Mouse (Mus musculus) cerebral cortex, adult 2 months (tissue): ENCODE measurements around the gene Pwwp2b.

Experiments used
- WGBS: fragments of 180-500 bp; shearing (Covaris S2); methylation state at CpG from one replicate; pipeline ENCODE4 v1.1.7; 2018; 5-methylcytosine and 5-hydroxymethylcytosine counted together

Pwwp2b gene

DNA sequence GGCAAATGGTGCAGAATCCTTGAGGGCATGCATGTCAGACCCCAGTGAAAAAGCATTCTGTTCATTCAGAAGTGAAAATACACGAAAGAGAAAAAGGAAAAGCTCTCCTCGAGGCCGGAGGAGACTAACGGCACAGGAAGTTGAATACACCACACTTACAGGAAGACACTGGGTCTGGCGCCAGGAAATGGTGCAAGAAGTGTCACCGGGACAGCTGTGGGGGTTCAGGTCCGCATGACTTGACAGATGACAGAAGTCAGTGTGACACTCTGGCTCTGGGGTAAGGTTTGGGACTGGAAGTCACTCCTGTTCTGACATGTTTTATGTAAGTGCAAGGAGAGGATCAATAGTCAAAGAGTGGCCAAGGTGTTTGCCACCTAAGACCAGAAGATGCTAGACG lies 23.6 kb upstream of the Pwwp2b start:
- whole genome bisulfite sequencing: 75% methylated on average over 8 of the region's 8 CpGs

DNA sequence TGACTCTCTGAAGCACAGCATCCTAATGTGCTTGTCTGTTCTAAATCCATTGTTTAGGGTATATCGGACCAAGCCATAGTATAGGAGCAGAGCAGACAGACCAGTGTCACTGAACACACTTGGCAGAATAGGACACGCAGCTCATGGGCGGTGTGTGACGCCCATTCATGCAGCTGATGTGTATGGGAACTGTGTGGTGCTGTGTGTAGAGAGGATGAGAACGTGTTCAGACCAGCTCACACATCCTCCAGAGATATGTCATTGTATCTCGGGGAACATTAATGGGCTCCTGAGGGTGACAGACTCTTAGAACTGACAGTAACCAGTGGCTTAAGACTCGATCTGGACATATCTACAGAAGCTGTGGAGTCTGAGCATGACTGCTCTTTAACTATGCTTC lies 21.9 kb upstream of the Pwwp2b start:
- 95% methylated on average over 7 of the region's 7 CpGs for whole genome bisulfite sequencing

DNA sequence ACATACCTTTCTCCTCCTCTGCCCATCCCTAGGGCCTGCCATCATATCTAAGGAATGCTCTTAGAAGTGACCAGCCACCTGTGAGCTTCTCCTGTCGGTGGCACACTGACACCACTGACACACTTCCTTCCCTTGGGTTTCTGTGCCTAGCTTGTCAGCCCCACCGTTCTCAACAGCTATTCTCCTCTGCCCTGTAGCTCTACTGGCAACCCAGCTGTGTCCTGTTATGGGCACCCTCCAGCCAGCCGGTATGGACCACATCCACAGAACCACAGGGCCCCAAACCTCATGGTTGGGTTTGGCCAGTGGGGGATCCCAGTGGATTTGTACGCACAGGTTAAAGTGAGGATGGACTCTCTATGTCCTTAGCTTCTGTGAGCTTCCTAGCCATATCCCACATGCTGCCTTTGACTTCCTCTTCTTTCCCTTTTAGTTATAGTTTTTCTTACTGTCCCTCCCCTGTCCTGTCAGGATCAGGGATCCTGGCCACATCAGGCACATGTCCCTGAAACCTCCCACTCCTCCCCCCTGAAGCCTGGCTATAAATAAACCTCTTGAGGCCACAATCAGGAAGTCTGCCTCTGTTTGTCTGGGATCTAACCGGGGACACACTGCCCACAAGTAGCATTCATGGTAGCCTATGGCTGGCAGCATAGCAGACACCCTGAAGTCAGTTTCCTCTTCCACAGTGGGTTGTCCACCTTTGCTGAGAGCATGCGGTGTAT lies 19.7 kb upstream of the Pwwp2b start:
- WGBS: 72% methylated on average over 6 of the region's 6 CpGs

DNA sequence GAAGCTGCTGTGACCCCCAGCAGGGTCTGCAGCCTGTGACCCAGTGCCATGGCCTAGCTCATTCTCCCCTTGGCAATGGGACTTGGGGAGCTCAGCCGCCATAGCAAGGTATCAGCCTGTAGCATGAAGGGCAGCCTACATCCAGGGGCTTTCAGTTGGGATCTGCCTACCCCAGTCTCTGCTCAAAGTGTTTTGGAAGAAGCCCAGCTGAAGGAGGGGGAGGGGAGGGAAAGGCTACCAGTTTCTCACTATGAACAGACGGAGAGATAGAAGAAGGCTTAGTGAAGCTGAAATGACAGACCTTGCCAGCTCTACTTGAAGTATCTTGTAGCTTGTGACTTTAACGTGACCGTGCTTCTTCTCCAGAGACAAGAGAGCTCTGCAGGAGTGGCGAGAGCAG lies 18.4 kb upstream of the Pwwp2b start:
- 83% methylated on average over 5 of the region's 5 CpGs for WGBS

DNA sequence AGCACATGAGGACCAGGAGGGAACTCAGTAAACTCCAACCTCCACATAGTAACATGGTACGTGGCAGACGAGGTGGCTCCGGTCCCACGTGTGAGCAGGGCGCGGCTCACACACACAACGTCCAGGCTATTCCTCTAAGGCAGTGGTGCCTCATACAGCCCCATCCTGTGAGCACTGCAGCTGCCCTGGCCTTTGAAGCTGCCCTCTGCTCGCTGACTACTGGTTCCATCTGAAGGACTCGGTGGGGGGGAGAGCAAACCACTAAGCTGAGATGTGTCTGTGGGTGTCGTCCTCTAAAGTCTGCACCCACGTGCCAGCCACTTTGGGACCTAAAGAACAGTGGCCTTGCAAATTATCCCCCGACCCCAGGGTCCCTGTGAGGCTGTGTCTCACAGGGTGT lies 18.0 kb upstream of the Pwwp2b start:
- 82% methylated on average over 12 of the region's 12 CpGs for WGBS

DNA sequence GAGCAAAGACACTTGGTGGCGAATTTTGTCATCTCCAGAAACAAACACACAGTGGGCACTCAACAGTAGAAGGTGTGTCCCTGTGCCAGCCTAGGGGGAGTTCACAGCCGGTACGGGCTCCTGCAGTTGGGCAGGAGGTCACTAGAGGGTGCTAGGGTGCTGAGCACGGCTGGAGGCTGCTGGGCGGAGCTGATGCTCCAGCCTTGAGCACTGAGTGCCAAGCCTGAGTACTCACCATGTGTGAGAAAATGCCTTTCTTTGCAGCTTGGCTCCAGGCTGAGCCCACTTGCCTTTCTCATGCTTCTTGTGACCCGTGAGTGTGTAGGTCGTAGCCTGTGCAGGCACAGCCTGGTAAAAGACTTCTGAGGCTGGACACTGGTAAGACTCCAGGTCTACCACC lies 14.6 kb upstream of the Pwwp2b start:
- WGBS: 3% methylated on average over 7 of the region's 7 CpGs

DNA sequence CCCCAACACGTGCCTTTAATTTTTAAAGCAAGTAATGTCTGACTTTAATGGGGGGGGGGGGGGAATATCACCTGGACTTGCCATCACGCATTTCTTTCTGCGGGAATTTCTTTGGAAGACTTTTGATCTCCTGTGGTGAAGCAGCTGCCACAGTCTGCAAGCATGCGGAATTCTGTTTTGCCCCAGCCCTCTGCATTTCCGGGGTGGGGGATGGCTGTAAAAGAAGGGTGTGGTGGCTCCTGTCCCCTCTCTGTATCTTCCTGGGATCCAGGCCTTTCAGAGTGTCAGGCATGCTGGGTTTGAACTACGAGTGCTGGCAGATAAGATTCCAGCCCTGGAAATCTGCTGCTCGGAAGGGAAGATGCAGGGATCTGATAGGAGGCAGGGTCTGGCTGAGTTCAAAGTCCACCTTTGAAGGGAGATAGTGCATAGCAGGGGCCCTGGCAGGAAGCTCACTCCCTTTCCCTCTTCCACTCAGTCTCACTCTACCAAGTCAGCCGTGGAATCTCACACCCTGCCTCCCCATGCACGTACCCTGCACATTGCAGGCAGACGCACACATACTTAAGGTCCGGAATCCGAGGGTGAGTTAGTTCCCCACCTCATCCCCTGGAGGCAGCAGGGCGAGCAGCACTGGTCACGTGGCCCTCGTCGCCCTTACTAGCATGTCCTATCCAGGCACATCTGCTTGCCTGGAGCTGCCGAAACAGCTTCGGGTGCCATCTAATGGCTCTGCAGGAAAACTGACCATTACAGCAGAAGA lies 13.7 kb upstream of the Pwwp2b start:
- 31% methylated on average over 18 of the region's 18 CpGs for WGBS

DNA sequence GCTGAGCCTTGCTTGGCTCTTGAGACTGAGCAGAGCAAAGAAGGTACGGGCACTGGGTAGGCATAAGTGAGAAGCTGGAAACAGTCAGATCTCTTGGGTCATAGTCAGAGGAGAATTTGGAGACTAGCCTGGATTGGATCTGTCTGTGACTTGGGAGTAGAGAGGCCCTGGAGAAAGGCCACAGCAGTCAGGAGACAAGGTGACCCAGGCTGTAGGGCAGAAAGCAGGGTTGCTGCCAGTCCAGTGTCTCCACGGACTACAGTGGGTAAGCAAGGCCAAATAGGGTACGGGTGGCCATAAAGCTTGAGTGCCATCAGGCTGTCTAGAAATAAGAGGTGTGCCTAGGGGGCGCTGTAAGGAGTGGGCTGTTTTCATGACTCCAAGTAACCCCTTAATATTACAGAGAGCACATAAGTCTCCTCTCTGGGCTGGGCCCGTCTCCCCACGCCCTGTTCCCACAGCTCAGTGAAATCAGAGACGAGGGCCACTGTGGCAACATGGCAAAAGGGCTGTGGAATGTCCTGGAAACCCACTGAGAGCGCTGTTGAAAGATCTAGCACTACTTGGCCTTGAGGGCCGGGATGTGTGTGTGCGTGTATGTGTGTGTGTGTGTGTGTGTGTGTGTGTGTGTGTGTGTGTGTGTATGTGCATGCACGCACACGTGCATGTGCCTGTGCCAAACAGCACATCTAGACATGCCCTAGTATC lies 12.5 kb upstream of the Pwwp2b start:
- 86% methylated on average over 12 of the region's 12 CpGs for WGBS

DNA sequence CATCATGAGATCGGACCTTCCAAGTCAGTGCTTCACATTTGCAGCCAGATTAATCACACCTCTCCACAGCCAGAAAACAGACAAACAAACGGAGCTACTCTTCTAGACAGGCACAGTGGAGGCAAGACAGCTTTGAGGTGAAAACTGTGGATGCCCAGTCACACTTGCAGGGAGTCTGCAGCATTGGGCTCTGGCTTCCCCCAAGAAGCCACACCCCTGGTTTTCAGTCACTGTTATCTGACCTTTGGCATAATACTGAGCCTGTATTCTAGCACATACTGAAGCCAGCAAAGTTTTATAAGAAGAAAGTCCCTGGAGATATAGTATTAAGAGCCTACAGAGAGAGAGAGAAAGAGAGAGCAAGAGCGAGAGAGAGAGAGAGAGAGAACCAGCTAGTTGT lies 8.8 kb upstream of the Pwwp2b start:
- WGBS: 76% methylated on average over 3 of the region's 3 CpGs

DNA sequence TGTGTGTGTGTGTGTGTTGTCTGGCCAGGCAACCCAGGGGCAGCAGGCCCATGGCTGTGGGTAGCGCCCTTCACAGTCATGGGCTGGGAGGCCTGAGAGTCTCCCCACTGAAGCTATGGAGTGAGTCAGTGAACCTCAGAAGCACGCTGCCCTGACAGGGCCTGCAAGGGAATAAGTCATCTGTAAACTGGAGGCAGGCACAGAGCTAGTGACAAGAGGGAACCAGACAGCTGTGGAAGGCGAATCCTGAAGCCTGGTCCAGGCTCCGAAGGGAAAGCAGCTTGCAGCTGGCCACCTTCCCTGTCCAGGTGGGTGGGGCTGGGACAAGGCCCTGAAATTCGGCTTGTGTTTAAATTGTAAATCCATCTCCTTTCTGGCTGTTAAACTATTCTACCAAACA lies 2.2 kb upstream of the Pwwp2b start:
- 63% methylated on average over 5 of the region's 5 CpGs for WGBS

DNA sequence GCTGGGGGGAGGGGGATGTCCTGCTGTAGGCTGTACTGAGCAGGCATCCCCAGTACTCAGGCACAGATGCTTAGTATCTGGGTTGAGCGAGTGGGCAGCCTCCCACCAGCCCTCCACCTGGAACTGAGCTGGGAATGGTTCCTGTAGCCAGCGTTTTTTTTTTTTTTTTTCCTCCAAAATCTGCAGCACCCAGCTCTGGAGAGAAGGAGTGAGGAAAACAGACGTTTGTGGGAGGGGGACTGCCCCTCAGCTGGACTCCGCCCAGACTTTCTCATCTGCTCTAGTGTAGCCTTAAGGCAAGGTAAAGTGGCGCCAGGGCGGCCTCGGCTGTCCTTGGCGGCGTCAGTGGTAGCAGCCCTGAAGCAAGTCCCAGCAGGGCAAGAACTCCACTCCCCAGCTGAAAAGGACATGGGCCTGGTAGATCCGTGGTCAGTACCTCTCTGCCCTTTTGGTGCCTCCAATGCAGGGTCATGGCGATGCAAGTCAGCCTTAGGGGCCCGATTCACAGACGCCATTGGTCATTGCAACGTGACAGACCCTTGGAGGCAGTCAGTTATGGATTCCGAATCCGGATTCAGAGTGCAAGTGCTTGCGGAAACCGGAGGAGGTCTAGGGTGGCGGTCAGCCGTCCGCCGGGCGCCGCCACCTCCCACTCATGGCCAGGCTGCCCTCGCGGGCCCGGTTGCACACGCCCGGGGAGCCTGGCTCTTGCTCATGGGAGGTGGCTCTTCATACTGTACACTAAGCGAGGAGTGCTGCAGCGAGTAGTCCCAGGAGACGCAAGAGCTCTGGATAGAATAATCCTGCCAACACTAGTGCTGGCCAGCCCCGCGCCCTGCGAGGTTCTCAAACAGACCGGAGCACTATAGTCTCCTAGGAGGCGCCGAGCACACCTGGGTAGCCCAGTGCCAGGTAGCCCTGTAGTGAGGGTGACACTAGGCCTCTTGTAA lies 1.1 kb upstream of the Pwwp2b start:
- WGBS: 12% methylated on average over 38 of the region's 38 CpGs

DNA sequence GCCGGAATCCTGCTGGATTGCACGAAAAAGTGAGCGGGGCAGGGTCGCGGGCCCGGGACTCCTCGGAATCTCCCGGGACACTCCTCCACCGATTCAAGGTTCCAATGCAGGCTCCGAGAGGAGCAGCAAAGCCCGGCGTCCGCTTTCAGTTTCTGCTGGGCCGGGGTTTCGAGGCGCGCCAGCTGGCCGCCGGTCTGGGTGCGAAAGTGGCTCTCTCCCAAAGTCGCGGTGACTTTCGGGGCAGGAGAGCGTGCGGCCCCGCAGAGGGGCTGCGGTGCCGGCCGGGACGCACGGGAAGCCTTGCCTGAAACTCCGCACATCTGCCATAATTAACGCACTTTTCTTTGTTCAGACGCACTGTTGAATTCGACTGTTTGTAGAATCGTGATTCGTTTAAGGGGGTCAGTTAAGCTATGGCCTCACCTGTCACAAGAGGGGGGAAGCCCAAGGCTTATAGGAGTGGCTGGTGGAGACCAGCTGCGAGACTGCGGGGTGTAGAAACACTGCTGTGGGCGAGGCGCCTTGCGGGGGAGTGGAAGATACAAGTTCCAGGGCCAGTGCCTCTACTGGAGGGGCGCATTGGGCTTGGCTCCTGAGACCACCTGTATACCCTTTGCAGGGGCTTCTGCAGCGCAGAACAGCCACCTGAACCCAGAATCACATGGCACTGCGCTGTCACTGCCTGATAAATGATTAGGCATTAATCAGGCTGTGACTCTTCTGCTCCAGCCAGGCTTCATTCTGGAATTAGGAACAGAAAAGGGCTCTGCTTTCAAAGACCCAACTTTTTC lies 528 bp downstream of the Pwwp2b start:
- WGBS: 5% methylated on average over 45 of the region's 45 CpGs

DNA sequence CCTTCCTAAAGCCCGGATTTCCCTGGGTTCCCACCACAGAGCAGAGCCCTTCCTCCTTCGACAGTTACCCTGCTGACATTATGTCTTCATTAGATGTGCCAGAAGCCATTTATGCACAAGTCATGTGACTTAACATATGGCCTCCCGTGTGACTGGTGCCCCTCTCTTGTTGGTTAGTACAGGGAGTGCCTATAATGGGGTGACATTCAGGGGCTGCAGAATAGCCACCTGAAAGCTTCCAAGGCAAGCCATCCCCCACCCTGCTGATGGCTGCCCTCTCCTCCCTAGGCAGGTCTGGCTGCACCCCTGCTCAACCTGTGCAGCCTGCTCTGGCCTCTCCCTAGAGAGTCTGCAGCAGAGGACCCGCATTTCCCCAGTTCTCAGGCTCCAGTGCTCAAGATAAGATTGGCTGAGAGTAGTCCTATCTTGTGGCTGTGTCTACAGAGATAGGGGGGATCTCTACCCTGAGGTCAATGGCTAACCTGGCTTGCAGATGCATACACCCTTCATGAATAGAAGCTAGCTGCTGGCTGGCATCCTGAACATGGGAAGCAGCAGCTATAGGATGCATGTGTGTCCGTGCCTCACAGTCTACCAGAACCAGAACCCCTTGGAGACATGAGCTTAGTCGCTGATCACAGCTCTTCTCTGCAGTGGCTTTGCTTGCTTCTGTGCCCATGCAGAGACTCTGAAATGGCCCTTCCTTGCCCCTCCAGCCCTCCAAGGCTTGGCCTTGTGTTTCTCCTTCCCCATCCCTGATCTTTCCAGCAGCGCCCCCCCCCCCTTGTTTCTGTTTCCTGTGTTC lies 1.3 kb downstream of the Pwwp2b start:
- WGBS: 47% methylated on average over 7 of the region's 7 CpGs

DNA sequence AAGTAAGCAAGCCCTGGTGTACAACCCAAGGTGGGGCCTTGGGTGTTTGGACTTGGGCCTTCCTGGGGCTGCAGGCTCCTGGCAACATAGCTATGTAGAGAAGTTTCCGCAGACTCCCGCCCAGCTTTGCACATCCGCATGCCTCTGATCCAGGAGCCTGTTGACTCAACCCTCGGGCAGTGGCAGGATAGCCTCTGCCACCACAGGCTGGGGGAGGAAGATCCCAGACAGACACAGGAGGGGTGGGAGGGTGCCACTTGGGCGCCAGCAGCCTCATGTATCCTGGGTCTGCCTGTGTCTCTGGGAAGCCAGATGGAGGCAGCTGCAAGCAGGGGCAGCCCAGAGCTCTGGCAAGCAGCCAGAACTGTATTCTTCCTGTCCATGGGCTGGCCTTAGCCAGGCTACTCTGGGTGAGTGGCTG lies 3.6 kb downstream of the Pwwp2b start:
- WGBS: 54% methylated on average over 5 of the region's 5 CpGs

DNA sequence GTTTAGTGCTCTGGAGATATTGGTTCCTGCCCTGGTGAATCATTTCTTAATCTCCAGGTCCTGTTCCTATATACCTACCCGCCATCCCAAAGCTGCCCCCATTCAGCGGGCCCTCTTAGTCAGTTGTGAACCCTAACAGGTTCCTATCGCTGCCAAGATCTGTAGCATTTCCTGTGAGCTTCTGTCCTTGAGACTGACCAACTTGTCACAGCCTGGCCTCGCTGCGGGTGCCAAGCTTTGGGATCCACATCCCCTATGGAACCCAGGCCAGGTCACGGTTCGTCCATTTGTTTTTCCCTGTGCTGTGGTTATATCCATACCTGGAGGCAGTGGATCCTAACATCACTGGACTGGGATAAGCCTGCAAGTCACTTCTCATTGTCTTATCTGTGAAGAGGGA lies 4.3 kb downstream of the Pwwp2b start:
- WGBS: 89% methylated on average over 7 of the region's 7 CpGs

DNA sequence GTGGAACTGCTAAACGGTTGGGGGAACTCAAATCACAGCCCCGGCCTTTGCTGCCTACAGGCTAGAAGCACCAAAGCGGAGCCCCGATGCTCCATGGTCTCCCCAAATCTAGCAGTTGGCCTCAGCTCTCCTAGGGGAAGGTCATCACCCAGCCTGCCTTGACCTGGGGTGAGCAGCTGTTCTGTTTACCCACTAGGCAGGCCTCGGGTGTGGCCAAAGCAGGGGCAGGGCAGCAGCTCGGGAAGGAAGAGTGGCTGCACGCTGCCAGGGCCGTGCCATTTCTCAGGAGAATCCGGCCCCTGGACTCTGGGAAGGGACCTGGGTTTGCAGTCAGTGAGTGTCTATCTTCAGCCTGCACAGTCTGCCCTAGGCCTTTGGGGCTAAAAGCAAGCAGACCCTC lies 4.7 kb downstream of the Pwwp2b start:
- WGBS: 86% methylated on average over 9 of the region's 9 CpGs

DNA sequence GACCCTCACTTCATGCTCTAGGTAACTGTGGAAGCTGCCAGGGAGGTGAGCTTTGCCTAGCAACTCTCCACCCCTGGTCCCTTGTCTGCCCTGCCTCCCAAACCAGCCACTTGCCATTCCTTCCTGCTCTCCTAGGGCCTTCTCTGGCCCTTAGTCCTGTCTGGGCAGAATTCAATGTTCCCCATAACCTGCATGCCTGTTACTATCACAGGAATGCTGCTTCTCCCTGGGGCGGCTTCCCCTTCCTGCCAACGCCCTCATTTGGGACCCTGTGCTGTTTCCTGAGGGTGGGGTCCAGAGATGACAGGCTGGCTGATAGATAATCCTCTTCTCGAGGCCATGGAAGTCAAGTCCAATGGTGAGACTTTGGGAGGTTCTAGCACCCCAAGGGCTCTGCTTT lies 5.2 kb downstream of the Pwwp2b start:
- 82% methylated on average over 3 of the region's 3 CpGs for WGBS

DNA sequence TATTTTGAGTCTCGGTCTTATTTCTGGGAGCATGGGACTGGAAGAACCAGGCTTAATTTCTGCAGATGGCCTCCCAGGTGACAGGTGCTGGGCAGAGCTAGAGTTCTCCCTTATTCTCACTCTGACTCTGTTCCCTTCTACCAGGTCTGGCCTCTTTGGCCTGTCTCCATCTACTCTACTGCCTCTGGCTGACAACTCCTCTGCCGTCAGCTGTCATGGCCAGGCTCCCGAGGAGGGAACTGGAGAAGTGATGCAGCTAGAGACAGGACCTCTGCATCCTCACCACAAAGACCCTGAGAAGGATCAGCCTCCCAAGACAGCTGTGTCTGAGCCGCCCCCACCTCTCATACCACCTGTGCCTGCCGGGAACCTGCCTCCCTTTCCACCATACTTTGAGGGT lies 6.3 kb downstream of the Pwwp2b start:
- WGBS: 75% methylated on average over 5 of the region's 5 CpGs

DNA sequence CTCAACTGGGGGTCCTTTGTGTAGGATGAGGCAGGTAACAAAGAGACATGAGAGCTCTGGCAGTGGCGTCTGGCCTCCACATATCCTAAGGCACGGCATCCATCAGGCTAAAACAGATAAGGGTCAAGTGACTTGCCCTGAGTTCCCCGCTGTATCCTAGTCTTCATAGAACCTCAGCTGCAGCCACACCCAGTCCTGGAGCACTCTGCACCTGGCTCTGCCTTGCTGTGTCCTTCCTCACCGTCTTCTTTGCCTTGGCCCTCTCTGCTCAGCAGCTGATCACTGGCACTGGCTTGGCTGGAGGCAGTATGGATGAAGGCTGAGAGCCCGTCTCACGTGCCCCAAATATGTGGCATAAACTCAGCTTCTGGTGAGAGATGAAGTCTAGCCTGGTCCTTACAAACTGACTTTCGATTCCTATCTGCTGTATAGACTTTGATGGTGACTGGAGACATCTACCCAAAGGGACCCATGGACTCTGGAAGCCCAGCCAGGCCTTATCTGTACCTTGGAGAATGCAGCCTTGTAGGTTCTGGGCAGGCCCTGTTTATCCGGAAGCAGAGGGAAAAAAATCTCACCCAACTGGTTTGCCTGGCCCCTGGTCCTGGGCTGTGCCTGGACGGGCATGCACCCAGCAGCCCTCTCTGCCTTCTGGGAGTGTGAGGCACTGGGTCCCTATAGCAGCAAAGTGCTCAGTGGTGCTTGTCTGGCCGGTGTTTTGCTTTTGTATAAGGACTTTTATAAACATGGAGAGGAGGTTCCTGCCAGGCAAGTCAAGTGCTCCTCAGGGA lies 9.7 kb downstream of the Pwwp2b start:
- 89% methylated on average over 10 of the region's 10 CpGs for WGBS
